Mouse (Mus musculus) induced T-regulatory cell, adult 2 months (primary cell): ENCODE measurements around the gene Prkrip1.
A peak's percentile ranks its signal among the peaks of the same experiment; 100 is the strongest.

Experiments used
- DNase-seq: peaks from one replicate; pipeline ENCODE4 v3.0.0-alpha.2; 2012; ENCODE audit warnings: low read depth

The Prkrip1 gene

DNA sequence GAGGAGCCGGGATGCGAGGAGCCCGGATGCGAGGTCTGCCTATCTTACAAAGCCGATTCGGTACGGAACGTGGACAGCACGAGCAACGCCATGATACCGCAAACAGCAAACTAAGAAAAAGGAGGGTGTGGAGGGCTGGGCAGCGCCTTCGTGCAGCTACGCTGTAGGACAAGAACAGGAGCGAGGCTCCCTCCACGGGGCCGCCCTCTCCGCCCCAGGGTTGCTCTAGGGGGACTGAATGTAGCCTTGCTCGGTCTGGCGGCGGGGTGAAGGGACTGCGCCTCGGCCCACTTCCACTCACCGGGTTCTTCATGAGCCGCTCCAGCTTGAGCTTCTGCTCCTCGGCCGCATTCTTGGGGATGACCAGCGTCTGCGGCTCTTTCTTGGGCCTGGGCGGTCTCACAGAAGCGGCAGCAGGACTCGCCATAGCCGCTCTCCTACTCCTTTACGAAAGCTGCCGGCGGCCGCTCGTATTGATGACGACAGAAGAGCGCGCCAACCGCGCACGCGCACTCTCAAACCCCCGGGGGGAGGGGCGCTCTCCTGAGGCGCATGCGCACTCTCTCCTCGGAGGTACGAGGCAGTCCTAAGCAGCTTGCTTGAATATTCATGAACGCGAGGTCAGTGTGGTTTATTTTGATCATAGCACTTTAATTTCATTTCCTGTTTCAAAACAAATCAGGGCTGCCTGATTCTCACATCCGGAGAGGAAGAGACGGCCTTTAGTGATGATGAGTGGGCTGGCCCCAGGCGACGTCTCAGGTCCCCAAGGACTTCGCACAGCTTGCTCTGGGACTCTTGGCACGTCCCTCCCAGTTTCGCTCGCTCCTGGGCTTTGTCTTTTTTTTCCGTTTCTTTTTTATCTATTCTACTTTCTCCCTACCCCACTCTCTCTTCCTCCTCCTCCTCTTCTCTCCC is at the start of gene Prkrip1:
Gene Prkrip1, minus strand, starts transcription at position 490 of the 918 bp plus-strand sequence.
- peak; percentile 99 for DNase-seq

DNA sequence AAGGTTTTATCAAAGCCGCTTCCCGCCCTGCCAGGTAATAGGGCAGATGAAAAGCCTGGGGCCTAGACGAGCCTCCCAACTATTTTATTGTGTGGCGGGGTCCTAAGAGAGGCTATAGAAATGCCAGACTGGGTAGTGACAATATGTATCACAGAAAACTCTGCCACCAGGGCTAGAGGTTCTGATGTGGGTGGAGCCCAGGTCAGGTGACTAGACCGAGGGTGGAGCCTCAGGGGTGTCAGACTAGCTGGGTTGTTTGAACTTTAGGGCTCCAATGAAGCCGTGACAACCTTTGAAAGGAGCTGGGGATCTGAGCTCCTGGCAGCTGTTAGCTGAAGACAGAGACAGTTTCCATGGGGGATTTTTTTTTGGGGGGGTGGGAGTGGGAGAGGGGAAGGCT is 49.7 kb upstream of the Prkrip1 start:
- DNase-seq = peak; percentile 20

DNA sequence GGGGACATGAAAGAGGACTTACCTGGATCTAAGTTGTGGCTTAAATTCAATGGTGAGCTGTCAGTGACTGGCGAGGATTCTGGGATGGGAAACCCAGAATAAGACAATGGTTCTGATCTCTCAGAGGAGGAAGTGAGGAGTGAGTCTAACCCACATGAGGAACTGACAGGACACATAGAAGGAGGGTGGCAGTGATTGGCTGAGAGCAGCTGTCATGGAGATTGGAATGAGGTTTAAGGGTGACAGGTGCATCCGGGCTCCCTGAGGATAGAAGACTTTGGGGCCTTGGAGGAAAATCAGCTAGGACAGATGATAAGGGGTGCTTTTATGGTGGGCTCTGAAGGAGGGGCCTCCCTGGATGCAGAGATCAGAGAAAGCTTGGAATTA is 47.7 kb upstream of the Prkrip1 start, which contains the start of gene Sh2b2:
Gene Sh2b2, minus strand, starts transcription at position 105 of the 387 bp plus-strand sequence.
- DNase-seq = no peak

DNA sequence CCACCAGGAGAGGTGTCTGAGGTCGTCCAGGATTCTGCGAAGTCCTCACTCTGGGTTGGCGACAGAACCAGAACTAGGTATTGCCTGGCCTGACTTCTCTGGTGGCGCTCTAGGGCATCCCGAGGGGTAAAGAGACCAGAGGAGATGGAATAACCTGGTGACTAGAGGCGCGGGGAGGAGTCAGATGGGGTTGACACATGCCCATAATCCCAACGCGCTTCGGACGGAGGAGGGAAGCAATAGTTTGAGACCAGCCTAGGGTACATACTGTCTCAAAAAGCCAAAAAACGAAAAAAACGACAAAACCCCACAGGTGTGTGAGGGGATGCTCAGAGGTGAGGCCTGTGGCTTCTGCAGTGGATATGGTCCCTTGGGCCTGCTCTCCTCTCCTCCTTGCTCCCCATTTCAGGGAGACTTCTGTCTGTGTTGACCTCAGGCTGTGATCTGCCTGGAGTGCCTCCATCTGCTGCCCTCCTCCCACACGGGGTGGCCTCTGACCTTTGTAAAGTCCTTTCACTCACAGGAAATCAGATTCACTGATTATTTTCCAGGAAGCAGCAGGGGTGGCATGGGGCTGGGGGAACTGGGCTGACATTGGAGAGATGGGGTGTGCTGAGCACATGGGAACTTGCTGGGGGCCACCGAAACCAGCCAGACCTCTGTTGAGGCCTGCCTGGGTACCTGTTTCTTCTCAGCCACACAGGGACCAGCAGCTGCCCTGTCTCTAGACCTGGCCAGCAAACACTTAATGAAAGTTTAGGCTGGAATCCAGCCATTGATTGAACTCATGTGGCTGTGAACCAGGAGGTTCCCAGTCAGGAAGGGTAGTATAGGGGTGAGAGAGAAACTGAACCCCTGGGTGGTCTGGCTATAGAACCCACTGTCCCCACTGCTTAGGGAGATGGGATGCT is 47.0 kb upstream of the Prkrip1 start:
- no peak for DNase-seq

DNA sequence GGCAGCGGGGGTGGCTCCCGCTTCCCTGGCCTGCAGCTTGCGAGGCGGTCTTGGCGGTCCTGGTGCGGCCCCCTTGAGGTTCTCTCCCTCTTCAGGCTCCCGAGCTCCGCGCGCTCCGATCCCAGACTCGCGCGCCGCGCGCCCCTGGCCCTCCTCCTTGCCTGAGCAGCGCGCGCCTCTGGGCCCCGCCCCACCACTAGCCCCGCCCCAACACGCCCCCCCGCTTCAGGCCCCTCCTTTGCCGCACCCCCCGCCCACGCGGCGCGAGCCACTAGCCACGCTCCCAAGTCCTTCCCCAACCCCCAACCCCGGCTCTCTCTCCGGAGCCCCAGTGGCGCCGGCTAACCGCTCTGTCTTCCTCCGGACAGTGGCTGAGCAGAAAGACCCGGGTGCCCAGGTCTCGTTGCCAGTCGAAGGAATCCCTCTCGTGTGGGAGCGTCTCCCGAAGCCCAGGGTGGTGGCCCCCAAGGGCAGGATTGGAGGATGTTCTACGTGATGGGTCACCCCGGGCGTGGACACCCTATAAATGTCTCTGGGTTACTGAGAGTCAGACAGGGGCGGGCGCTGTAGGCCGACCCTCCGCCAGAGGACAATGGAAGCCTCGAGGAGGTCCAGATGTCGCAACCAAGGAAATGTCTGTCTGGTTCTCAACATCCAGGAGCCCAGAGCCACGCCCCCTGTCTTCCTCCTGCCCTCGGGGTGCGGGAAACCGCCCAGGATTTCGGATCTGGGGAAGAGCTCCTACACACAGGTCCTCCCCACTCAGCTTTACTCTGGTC is 46.2 kb upstream of the Prkrip1 start:
- peak; percentile 74 for DNase-seq

DNA sequence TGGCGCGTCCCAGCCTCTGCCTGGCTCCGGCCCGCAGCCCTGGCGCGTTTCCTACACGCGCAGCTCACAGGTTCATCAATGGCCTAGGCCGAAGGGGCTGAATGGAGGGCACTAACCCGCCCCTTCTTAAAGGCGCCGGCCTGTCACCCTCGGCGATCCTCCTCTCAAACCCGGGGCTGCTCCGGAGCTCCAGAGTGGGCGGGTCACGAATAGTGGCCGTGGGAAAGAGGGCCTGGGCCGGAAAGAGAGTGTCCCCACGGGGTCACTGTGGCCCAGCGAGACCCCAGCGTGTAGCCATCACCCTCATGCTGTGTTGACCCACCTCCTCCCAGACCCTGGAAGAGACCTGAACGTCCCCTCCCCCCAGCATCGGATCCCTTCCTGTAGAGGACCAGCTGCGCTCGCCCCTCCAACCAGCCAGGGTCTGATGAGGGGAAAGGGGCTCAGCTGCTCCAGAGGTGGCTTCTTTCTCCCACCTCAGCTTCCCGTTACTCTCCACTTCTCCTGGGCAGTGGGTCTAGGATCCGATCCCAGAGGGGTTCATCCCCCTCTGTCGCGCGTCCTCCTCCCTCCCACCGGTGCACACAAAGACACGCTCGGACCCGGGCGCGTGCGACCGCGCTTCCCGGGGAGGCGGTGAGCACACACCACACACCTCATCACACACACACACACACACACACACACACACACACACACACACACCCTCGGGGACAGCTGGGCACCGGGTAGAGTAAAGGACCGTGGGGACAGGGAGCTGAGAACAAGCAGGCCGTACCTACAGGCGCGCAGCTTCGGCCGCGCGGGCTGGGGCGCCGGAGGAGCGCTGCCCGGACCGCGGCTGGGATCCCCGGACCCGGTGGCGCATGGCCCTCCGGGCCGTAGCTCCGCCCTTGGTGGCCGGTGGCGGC is 45.3 kb upstream of the Prkrip1 start:
- DNase-seq = peak; percentile 19

DNA sequence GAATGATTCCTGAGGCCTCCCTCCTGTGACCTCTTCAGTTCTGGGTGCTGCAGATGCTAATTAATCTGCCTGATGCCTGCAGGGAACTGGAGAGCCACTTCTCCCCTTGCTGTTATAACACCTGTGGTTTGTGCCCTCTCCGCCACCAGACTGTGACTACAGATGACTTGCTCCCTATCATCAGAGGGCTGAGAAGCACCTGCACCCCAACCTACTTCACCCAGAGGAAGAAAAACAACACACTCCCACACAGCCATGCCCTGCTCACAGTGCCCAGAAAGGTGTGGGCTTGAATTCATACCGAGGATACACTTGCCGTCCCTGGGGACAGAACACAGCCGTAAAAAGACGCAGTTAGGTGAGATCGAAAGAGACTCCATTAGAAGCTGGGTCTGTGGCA is 42.4 kb upstream of the Prkrip1 start:
- DNase-seq = no peak

DNA sequence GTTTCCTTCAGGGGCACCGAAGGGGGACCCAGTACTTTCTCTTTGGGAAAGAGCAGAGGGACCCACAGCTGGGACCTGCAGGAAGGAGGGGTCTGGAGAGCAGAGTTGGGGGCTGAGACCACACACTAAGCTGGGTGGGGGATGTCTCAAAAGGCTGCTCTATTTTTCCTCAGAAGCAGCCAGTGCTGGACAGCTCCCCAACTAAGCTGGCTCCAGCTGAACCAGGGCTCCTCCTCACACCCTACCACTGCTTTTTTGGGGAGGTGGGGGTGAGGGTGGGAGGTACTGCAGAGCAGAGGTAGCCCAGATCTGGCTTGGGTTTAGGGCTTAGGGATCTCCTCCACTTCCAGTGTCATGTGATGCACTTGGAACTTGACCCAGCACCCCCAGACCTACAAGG is 41.6 kb upstream of the Prkrip1 start:
- DNase-seq = no peak

DNA sequence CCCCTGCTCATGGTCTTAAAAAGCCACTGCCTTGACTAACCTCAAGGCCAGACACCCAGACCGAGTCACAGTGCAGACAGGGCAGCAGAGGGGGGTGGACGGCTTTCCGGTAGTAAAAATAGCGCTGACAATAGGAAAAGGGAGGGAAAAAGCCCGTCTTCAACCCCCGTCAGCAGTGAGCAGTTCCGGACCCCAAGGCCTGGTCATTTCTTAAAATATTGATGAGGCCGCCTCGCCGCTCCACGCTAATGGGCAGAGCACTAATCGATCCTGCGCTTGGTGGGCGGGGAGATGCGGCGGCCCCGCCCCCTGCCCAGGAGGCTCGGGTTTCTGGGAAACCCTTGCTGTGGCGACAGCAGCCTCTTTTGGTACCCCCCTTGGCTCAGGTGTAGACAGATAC is 38.8 kb upstream of the Prkrip1 start:
- DNase-seq = no peak

DNA sequence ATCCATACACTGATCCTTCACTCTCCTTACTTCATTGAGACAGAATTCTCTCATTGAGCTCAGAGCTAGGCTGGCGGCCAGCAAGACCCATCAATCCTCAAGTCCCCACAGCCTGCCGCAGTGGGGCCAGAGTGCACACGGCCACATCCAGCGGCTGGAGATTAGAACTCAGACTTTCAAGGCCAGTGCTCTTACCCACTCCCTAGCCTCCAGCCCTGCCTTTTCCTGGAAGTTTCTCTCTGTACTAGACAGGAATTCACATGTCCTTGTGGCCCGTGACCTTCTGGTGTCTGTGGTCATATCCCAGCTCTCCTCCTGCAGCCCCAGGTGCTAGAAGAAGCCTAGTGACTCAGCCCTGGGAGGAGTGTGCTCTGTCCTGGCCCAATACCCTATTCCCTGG is 37.8 kb upstream of the Prkrip1 start:
- DNase-seq = no peak

DNA sequence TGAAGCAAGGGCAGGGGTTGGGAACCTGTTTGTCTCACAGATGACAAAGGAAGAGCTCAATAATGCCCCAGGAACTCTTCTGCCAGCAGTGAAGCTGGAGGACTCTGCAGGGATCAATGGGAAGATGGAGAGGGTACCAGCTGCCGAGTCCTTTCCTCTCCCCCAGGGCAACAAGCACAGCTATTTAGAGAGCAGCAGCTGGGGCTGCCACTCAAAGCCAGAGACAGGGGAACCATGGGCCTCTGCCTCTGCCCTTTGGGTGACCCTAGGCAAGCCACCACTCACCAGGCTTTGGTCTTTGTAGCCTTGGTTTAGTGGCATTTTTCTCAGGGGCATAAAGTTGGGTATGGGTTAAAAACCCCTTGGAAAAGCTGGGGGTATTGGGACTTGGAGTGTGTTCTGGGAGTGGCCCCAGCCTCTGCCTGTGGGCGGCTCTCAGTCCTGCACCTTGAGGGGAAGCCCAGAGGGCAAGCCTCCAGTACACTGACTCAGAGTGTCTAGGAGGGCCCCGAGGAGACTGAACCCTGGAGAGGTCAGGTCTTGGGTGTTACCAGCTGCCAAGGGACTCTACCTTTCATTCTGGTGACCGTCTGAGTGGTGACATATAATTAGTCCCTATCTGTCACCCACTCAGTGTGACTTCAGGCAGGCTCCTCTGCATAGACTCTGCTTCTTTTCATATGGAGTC is 31.7 kb upstream of the Prkrip1 start:
- DNase-seq = no peak

DNA sequence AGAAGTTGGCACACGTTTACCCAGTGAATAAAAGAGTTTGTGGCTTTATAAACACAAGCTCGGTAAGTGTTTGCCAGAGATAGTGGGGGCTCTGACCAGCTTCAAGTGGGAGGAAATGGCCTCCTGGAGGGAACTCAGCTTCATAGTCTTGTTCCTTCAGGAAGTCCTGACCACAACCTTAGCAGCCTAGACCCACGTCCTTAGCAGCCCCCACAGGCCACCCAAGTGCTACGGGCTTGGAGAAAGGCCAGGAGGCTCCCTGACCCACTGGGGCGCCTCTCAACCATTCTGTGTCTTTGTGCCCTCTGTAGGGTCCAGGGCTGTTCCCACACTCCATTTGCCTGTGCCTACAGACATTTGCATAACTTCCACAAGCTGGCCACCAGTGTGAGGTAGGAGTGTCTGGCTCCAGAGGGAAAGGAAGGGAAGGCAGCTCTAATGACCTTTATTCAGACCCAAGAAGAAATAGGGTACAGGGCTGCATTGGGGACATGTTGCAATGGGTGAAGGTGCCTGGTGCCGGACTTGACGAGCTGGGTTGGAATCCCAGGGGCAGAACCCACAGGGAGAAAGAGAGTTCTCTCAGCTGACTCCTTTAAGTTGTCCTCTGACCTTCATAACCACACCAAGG is 27.6 kb upstream of the Prkrip1 start:
- no peak for DNase-seq

DNA sequence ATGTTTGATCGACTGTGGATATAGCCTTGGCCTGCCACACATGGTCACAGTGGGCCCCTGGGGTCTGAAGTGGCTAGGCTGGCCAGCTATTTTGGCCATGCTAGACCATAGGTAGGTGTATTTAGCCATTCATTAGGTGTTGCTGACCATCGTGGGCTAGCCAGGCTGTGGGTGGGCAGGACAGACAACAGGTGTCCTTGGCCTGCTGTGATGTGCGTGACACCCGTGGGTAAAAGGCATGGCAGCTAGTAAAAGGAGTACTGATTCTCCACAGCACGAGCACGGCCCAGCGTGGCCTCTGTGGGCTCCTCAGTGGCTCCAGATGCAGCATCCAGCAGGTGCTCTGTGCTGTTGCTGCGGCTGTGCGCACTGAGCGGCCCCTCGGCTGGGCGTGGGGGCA is 19.8 kb upstream of the Prkrip1 start:
- DNase-seq = no peak

DNA sequence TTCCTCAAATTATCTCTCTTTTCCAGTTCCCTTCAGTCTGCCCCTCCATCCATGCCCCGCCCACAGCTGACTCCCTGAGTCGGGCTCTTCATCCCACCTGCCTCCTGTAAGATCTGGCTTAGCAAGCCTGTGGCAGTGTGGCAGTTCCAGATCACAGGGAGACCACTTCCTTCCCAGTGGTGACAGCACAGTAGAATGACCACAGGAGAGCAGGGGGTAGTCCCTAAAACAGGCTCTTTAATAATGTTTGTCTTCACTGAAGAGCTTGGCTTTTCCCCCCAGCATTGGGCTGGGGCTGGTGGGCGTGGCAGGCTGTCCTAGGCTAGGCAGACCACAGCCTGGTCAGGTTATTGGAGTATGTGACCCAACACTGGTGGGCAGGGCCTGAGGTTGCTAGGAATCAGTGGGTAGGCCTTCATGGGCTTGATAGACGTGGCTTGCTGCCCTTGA is 19.2 kb upstream of the Prkrip1 start:
- no peak for DNase-seq

DNA sequence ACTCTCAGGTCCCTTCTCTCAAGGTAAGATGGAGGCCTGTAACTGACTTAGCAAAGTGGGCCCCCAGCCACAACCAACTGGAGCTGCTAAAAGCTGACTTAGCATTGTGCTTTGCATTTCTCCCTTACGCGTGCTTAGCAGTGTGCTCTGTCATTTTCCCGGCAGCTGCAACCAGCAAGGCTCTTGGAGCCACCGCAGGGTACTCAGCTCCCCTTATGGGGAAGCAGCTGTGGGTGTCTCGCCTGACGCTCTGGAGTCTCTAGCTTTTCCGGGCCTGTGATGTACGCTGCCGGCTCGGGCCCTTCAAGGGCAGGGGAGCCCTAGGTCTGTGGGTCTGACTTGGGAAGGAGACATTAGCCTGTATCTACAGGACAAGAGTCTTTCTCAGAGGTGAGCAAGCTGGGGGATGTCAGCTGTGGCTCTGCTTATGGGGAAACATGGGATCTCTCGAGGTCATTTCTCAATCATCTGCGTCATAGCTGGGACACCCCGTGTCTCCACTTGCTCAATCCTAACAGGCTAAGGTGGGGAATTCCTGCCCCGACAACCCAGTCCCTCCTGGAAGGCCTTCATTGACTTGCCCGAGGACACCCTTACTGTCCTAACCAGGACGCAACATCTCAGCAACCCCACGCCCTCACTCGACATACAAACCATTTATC is 18.4 kb upstream of the Prkrip1 start:
- no peak for DNase-seq

DNA sequence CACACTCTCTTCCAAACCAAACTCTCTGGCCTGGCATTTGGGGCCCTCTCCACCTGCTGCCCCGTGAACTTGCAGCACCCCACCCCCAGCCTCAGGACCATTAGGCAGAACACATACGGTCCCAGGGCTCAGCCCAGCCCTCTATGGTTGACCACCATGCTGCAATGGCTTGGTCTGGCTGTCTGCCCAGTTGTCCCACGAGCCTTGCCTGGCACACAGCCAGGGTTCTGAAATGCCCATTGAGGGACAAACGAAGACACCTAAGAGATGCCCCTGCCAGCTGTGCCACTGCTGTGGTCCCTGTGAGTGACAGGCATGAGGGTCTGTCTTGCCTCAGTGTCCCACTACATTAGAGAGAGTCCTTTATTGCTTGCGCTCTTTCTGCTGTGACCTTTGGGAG is 17.2 kb upstream of the Prkrip1 start:
- DNase-seq = no peak

DNA sequence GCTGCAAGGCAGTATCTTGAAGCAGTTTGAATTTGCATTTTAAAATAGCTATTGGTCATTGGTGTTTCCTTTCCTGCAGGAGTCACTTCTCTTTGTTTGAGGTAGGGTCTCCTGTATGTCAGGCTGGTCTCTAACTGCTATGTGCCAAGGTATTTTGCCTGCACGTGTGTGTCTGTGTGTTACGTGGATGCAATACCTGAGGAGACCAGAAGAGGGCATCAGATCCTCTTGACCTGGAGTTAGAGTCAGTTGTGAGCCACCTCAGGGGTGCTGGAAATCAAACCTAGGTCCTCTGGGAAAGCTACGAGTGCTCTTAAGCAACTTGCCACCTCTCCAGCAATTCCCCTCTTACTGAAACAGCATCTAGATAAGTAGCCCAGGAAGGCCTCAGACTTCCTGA is 16.4 kb upstream of the Prkrip1 start:
- peak; percentile 36 for DNase-seq

DNA sequence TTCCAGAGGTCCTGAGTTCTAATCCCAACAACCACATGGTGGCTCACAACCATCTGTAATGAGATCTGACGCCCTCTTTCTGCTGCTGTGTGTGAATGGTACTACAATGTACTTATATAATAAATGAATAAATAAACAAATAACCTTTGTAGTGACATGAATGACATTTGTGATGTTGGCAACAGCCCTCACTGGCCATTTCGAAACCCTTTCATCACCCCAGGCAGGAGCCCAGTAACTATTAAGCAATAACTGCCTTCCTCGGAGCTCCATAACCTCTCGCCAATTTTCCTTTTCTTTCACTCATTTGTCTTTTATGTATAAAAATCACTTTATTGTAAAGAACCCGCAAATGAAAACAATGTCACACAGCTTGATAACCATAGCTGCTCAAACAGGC is 15.0 kb upstream of the Prkrip1 start:
- no peak for DNase-seq

DNA sequence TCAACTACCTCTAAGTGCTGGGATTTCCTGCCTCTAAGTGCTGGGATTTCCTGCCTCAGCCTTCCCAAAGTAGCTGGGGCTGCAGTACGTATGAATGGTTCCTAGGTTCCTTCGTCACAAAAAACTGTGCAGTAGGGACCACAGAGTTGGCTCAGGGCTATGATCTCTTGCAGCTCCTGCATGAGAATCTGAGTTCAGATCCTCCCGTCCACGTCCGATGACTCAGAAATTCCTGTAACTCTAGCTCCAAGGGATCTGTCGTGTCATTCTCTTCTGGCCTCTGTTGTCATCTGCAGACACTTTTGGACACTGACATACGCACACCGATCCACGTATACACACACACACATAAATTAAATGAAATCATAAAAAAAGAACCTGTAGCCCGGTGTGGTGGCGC is 14.0 kb upstream of the Prkrip1 start:
- DNase-seq = no peak
